Mouse (Mus musculus) C2C12 (cell line): ENCODE results near the gene Farsb. TPM values are rescaled to one million over a fixed set of nuclear protein-coding genes. Genes with fewer than 3 reads are reported as not detected.

Experiments
- H3K27me3 ChIP-seq: one replicate; pipeline ENCODE4 v1.6.1; 2011; ENCODE audit not compliant: control insufficient read depth, insufficient read depth, insufficient read length
- H3K36me3 ChIP-seq: one replicate; pipeline ENCODE4 v1.6.1; 2011; ENCODE audit not compliant: control insufficient read depth, insufficient read depth
- H3K4me3 ChIP-seq: one replicate; pipeline ENCODE4 v1.5.1; 2011; ENCODE audit warnings: mild to moderate bottlenecking, control low read depth; ENCODE audit not compliant: poor library complexity, insufficient read depth, severe bottlenecking
- H3K79me2 ChIP-seq: one replicate; pipeline ENCODE4 v1.6.1; 2011; ENCODE audit not compliant: control insufficient read depth, insufficient read depth
- H3K79me3 ChIP-seq: one replicate; pipeline ENCODE4 v1.6.1; 2011; ENCODE audit warnings: low read depth, control low read depth
- H3ac ChIP-seq: one replicate; pipeline ENCODE3; 2011; ENCODE audit warnings: low read depth; ENCODE audit not compliant: control insufficient read depth, insufficient read length
- CEBPB ChIP-seq: IDR thresholded peaks from one replicate; pipeline ENCODE4 v1.6.1; 2011; ENCODE audit warnings: low read depth, mild to moderate bottlenecking, control low read depth, moderate library complexity
- CTCF ChIP-seq: IDR thresholded peaks from one replicate; pipeline ENCODE4 v1.5.1; 2011; ENCODE audit not compliant: control insufficient read depth, insufficient read depth, insufficient read length
- FOSL1 ChIP-seq: IDR thresholded peaks from one replicate; pipeline ENCODE4 v1.8.0; 2011; ENCODE audit warnings: mild to moderate bottlenecking, low read length; ENCODE audit not compliant: poor library complexity, insufficient read depth, severe bottlenecking
- MAX ChIP-seq: IDR thresholded peaks from one replicate; pipeline ENCODE4 v1.6.1; 2011; ENCODE audit warnings: mild to moderate bottlenecking, control low read depth
- MYOD1 ChIP-seq: IDR thresholded peaks from one replicate; pipeline ENCODE4 v1.6.1; 2011; ENCODE audit warnings: low read depth; ENCODE audit not compliant: control insufficient read depth, insufficient read length
- MYOG ChIP-seq: IDR thresholded peaks from one replicate; pipeline ENCODE4 v1.6.1; 2011; ENCODE audit not compliant: control insufficient read depth, insufficient read length; ENCODE audit errors: extremely low read depth
- USF1 ChIP-seq: IDR thresholded peaks from one replicate; pipeline ENCODE4 v1.6.1; 2011; ENCODE audit warnings: low read depth, mild to moderate bottlenecking, control low read depth, moderate library complexity
- polyA plus RNA-seq: library from polyadenylated mRNA; unstranded; fragments of >200 nt; fragmentation: generic; extraction: Trizol; gene quantifications from one replicate; pipeline ENCODE4 v1.2.1, GENCODE M21; 2012; ENCODE audit warnings: missing spikeins

Farsb gene
- polyA plus RNA-seq, 1 experiment: 53.6 TPM

- Histone ChIP-seq H3K79me3 (peaks cover 4% of the 10 kb centered on the region), H3K4me3 (no peak overlapping the region), H3K36me3 (peaks cover 70% of the 10 kb centered on the region), H3K27me3 (no peaks in the 10 kb centered on the region), H3K79me2 (peaks cover 6% of the 10 kb centered on the region), H3ac (no peak overlapping the region)
- TF ChIP-seq MYOG (no peak), CEBPB (no peak), MAX (no peak), USF1 (no peak), CTCF (no peak), FOSL1 (no peak), MYOD1 (no peak)
Observed at GRCm38 (mm10) chr1:78446232-78446631, 42.5 kb downstream of the Farsb start.

- peaks cover 6% of the 10 kb centered on the region for H3K79me3 ChIP-seq
- peaks cover 15% of the 10 kb centered on the region for H3K79me2 ChIP-seq
- no peak overlapping the region for H3ac ChIP-seq
- H3K27me3 ChIP-seq: no peaks in the 10 kb centered on the region
- no peak overlapping the region for H3K4me3 ChIP-seq
- TF ChIP-seq MYOD1 (no peak), MYOG (no peak), USF1 (no peak), MAX (no peak), CEBPB (no peak), FOSL1 (no peak), CTCF (no peak)
- H3K36me3 ChIP-seq: peaks cover 76% of the 10 kb centered on the region
Observed at GRCm38 (mm10) chr1:78443056-78443455, 45.6 kb downstream of the Farsb start.

DNA sequence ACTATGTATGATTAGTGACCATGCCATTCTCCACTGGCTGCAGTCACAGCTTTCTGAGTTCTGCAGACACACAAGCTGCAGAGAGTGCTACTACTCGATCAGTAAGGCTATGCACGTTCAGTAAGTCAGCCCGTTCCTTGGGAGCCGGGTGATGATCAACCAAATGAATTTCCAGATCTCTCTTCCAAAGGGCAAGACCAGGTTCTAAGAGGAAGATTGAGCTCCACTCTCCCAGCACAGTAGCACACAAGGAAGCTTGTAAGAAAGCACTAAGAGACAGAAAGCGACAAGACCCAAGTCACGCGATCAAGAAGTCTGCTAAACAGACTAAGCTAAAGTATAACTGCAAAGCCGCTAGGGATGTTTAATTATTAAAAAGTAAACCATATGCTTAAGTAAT, 48.0 kb downstream of the Farsb start:
- no peak for TF ChIP-seq CTCF
- TF ChIP-seq MYOD1: no peak
- no peak for TF ChIP-seq MYOG
- TF ChIP-seq FOSL1: no peak
- TF ChIP-seq MAX: no peak
- no peak for TF ChIP-seq USF1
- TF ChIP-seq CEBPB: no peak
- Histone ChIP-seq H3K79me3 (peaks cover 6% of the 10 kb centered on the region), H3K27me3 (no peaks in the 10 kb centered on the region), H3ac (no peak overlapping the region), H3K4me3 (no peak overlapping the region), H3K36me3 (peaks cover 60% of the 10 kb centered on the region), H3K79me2 (peaks cover 17% of the 10 kb centered on the region)

GRCm38 (mm10) chr1:78437150-78437549, 51.5 kb downstream of the Farsb start:
- H3K79me2 ChIP-seq: peaks cover 18% of the 10 kb centered on the region
- TF ChIP-seq CEBPB: no peak
- TF ChIP-seq MYOD1: no peak
- no peak for TF ChIP-seq FOSL1
- no peak for TF ChIP-seq MYOG
- no peak for TF ChIP-seq CTCF
- no peak for TF ChIP-seq MAX
- no peak for TF ChIP-seq USF1
- peaks cover 6% of the 10 kb centered on the region for H3K79me3 ChIP-seq
- peaks cover 53% of the 10 kb centered on the region for H3K36me3 ChIP-seq
- no peaks in the 10 kb centered on the region for H3K27me3 ChIP-seq
- no peak overlapping the region for H3K4me3 ChIP-seq
- no peak overlapping the region for H3ac ChIP-seq

- H3K4me3 ChIP-seq: no peak overlapping the region
- TF ChIP-seq USF1 (no peak), MYOD1 (no peak), MYOG (no peak), FOSL1 (no peak), CEBPB (no peak), CTCF (no peak), MAX (no peak)
Observed at GRCm38 (mm10) chr1:78436445-78436844, 52.3 kb downstream of the Farsb start.

DNA sequence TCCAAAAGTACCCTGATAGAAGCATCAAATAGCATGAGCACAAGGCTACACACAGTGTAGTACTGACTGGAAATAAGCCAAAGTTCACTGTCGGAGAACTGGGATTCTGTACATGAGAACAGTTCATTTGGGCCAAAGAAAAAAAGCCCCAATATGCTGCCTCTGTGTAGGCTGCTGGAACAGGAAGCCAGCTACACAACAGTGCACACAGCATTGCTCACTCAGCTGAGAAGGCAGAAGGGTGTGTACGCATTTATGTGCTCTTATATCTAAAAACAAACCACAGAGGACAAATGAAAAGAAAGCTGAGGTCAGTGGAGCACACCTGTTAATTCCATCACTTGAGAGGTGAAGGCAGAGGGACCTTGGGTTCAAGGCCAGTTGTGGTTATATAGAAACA, 52.7 kb downstream of the Farsb start:
- H3K79me3 ChIP-seq: peaks cover 6% of the 10 kb centered on the region
- H3K36me3 ChIP-seq: peaks cover 44% of the 10 kb centered on the region
- H3K4me3 ChIP-seq: no peak overlapping the region
- H3K79me2 ChIP-seq: peaks cover 18% of the 10 kb centered on the region
- no peak overlapping the region for H3ac ChIP-seq
- no peaks in the 10 kb centered on the region for H3K27me3 ChIP-seq
- no peak for TF ChIP-seq CEBPB
- peak; percentile 27 for TF ChIP-seq MYOD1

More at GRCm38 (mm10) chr1:78436445-78436844, 52.3 kb downstream of the Farsb start:
- no peaks in the 10 kb centered on the region for H3K27me3 ChIP-seq
- H3K36me3 ChIP-seq: peaks cover 48% of the 10 kb centered on the region
- no peak overlapping the region for H3ac ChIP-seq
- peaks cover 18% of the 10 kb centered on the region for H3K79me2 ChIP-seq
- H3K79me3 ChIP-seq: peaks cover 6% of the 10 kb centered on the region

DNA sequence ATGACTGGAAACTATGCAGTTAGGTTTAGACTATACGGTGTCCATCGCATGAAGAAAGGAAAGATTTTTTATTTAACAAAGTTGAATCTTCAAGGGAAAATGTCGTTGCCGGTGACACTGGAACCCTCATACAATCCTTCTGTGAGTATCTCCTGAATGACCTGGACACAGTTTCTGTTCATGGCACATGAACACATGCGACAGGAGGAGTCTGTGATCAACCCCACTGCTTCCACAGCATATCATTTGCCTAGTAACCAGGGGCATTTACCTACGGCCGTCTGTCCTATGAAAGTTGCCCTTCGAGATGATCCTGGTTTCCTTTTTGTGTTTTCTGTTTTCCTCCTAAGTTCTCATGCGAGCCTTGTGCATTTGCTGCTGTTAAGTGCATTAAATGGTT, 55.2 kb downstream of the Farsb start:
- H3ac ChIP-seq: no peak overlapping the region
- no peak overlapping the region for H3K4me3 ChIP-seq
- peaks cover 4% of the 10 kb centered on the region for H3K79me3 ChIP-seq
- H3K36me3 ChIP-seq: peaks cover 30% of the 10 kb centered on the region
- TF ChIP-seq MAX: no peak
- TF ChIP-seq CEBPB: no peak
- H3K27me3 ChIP-seq: no peaks in the 10 kb centered on the region
- H3K79me2 ChIP-seq: peaks cover 9% of the 10 kb centered on the region
